Mouse (Mus musculus) brain, embryonic 14.5 days (tissue): ENCODE data around the gene Gckr. TPM values are rescaled to one million over a fixed set of nuclear protein-coding genes. Genes with fewer than 3 reads are reported as not detected.
"Not testable (repeated sequence)": the region's sequence is repeated elsewhere in the genome, so short reads cannot be mapped to it uniquely, and the experiment has no call there.

Experiments used
- DNase-seq: peaks from one replicate; pipeline ENCODE4 v3.0.0-alpha.2; 2011; ENCODE audit warnings: low read depth
- CTCF ChIP-seq: fragments of 200-500 bp; IDR thresholded peaks from 2 replicates; pipeline ENCODE4 v1.5.1; 2012; ENCODE audit warnings: inconsistent platforms, mild to moderate bottlenecking, moderate library complexity, borderline replicate concordance; ENCODE audit not compliant: insufficient read depth, insufficient read length; ENCODE audit errors: extremely low read depth
- POLR2A ChIP-seq: fragments of 200-500 bp; IDR thresholded peaks from 2 replicates; pipeline ENCODE4 v1.6.1; 2012; ENCODE audit warnings: mild to moderate bottlenecking, inconsistent platforms, borderline replicate concordance; ENCODE audit not compliant: poor library complexity, insufficient read depth, insufficient read length, severe bottlenecking; ENCODE audit errors: extremely low read depth
- polyA plus RNA-seq: library from polyadenylated mRNA; depleted of rRNA; stranded (reverse); fragments of >200 nt; gene quantifications from 2 replicates; pipeline ENCODE4 v1.2.3, GENCODE M21; 2012; rRNA removed

Gene Gckr
- polyA plus RNA-seq, 1 experiment, result 0.86 TPM

- no peak for TF ChIP-seq POLR2A
- no peak for TF ChIP-seq CTCF
- DNase-seq, result no peak
Measured at GRCm38 (mm10) chr5:31298486-31298885, 1.2 kb downstream of the Gckr start.

GRCm38 (mm10) chr5:31301866-31302265 lies 4.6 kb downstream of the Gckr start:
- TF ChIP-seq CTCF (no peak), POLR2A (no peak)
- DNase-seq, result no peak

GRCm38 (mm10) chr5:31303093-31303492 lies 5.8 kb downstream of the Gckr start:
- no peak for DNase-seq
- TF ChIP-seq POLR2A (no peak), CTCF (no peak)

- no peak for TF ChIP-seq CTCF
- TF ChIP-seq POLR2A, result no peak
- DNase-seq, result no peak
Measured at GRCm38 (mm10) chr5:31312806-31313205, 15.6 kb downstream of the Gckr start.

- no peak for DNase-seq
- no peak for TF ChIP-seq CTCF
- TF ChIP-seq POLR2A, result no peak
Measured at GRCm38 (mm10) chr5:31322776-31323175, 25.5 kb downstream of the Gckr start.

- no peak for DNase-seq
- TF ChIP-seq CTCF, result no peak
- TF ChIP-seq POLR2A, result no peak
Measured at GRCm38 (mm10) chr5:31324085-31324484, 26.8 kb downstream of the Gckr start.

GRCm38 (mm10) chr5:31326850-31327249 lies 29.6 kb downstream of the Gckr start:
- no peak for DNase-seq
- TF ChIP-seq POLR2A, result no peak
- TF ChIP-seq CTCF, result peak; percentile 28; the same call in 1 of the 2 replicates

GRCm38 (mm10) chr5:31328255-31328654 lies 31.0 kb downstream of the Gckr start:
- no peak for TF ChIP-seq POLR2A
- peak; percentile 64 for TF ChIP-seq CTCF
- DNase-seq, result peak; percentile 68

GRCm38 (mm10) chr5:31357586-31357985 lies 60.3 kb downstream of the Gckr start:
- not testable (repeated sequence) for DNase-seq

GRCm38 (mm10) chr5:31360955-31361354 lies 63.7 kb downstream of the Gckr start:
- TF ChIP-seq CTCF (no peak), POLR2A (no peak)
- no peak for DNase-seq

Other genes with a start within 250 kb of the Gckr start
- 122 and 154 TPM in 2 replicates for gene Atraid, start 249.1 kb upstream of the Gckr start, polyA plus RNA-seq
- gene Slc5a6, start 248.5 kb upstream of the Gckr start, polyA plus RNA-seq, result 40.7 and 44.5 TPM in 2 replicates
- 33.8 and 34.0 TPM in 2 replicates for gene Cad, start 242.7 kb upstream of the Gckr start, polyA plus RNA-seq
- gene Dnajc5g, start 191.2 kb upstream of the Gckr start, polyA plus RNA-seq, result not detected in 2 replicates
- gene Slc30a3, start 189.2 kb upstream of the Gckr start, polyA plus RNA-seq, result 21.2 and 31.6 TPM in 2 replicates
- 0.05 TPM in 1 of 2 replicates, not detected in the other for gene Trim54, start 180.7 kb upstream of the Gckr start, polyA plus RNA-seq
- not detected in 2 replicates for gene Ucn, start 158.6 kb upstream of the Gckr start, polyA plus RNA-seq
- gene Mpv17, start 143.2 kb upstream of the Gckr start, polyA plus RNA-seq, result 55.9 and 74.4 TPM in 2 replicates
- 3.7 and 4.1 TPM in 2 replicates for gene Gm29609, start 117.5 kb upstream of the Gckr start, polyA plus RNA-seq
- 94.3 and 110 TPM in 2 replicates for gene Gtf3c2, start 117.3 kb upstream of the Gckr start, polyA plus RNA-seq
- gene Snx17, start 104.2 kb upstream of the Gckr start, polyA plus RNA-seq, result 96.8 and 110 TPM in 2 replicates
- gene Eif2b4, start 104.0 kb upstream of the Gckr start, polyA plus RNA-seq, result 53.3 and 58.6 TPM in 2 replicates
- gene Zfp513, start 95.1 kb upstream of the Gckr start, polyA plus RNA-seq, result 62.0 and 96.9 TPM in 2 replicates
- 143 and 192 TPM in 2 replicates for gene Ppm1g, start 76.8 kb upstream of the Gckr start, polyA plus RNA-seq
- gene Nrbp1, start 56.6 kb upstream of the Gckr start, polyA plus RNA-seq, result 143 and 175 TPM in 2 replicates
- gene Gm9970, start 56.2 kb upstream of the Gckr start, polyA plus RNA-seq, result 0.15 TPM in 1 of 2 replicates, not detected in the other
- 3.4 and 6.4 TPM in 2 replicates for gene Krtcap3, start 45.8 kb upstream of the Gckr start, polyA plus RNA-seq
- 48.2 and 51.9 TPM in 2 replicates for gene Ift172, start 6.3 kb upstream of the Gckr start, polyA plus RNA-seq
- gene Fndc4, start 1.4 kb upstream of the Gckr start, polyA plus RNA-seq, result 149 and 214 TPM in 2 replicates
- gene Zfp512, start 155.0 kb downstream of the Gckr start, polyA plus RNA-seq, result 76.5 and 90.4 TPM in 2 replicates
- gene 4930548H24Rik, start 188.3 kb downstream of the Gckr start, polyA plus RNA-seq, result 0.03 and 0.10 TPM in 2 replicates
- gene Gpn1, start 197.3 kb downstream of the Gckr start, polyA plus RNA-seq, result 35.0 and 40.6 TPM in 2 replicates
- 19.4 and 22.6 TPM in 2 replicates for gene Slc4a1ap, start 229.6 kb downstream of the Gckr start, polyA plus RNA-seq
- 17.2 and 22.2 TPM in 2 replicates for gene Supt7l, start 230.4 kb downstream of the Gckr start, polyA plus RNA-seq